Mouse (Mus musculus): Measurements from ENCODE around the gene Vmn2r38. TPM values are rescaled to one million over a fixed set of nuclear protein-coding genes. Genes with fewer than 3 reads are reported as not detected.
"Not testable (repeated sequence)": the region's sequence is repeated elsewhere in the genome, so short reads cannot be mapped to it uniquely, and the experiment has no call there.

Vmn2r38 gene
- polyA plus RNA-seq (2015; fragmentation: Nextera tagmentation; extraction: Ambion mirVana) = not detected in 2 replicates

- not testable (repeated sequence) for H3K9ac ChIP-seq; H3K27ac ChIP-seq (replicated peaks); H3K36me3 ChIP-seq (replicated peaks); H3K4me1 ChIP-seq (replicated peaks); H3K4me2 ChIP-seq; H3K27me3 ChIP-seq; H3K9me3 ChIP-seq (replicated peaks); ATAC-seq (ENCODE audit: insufficient read depth); H3K4me3 ChIP-seq (replicated peaks)
These were observed at the start of gene Vmn2r38 for GRCm38 (mm10) chr7:9097781-9098180. Gene Vmn2r38 (minus strand): TSS chr7:9097881.

GRCm38 (mm10) chr7:9065353-9065752 lies 32.3 kb downstream of the Vmn2r38 start:
- H3K9ac ChIP-seq; H3K27me3 ChIP-seq; H3K4me1 ChIP-seq (replicated peaks); H3K9me3 ChIP-seq (replicated peaks); H3K4me3 ChIP-seq (replicated peaks); H3K4me2 ChIP-seq; H3K36me3 ChIP-seq (replicated peaks); ATAC-seq (ENCODE audit: insufficient read depth); H3K27ac ChIP-seq (replicated peaks): not testable (repeated sequence)
- WGBS (ENCODE audit: insufficient replicate concordance) = 60% methylated on average over 4 of the region's 4 CpGs

- not testable (repeated sequence) for H3K9me3 ChIP-seq (replicated peaks); ATAC-seq (ENCODE audit: insufficient read depth); H3K4me2 ChIP-seq; H3K36me3 ChIP-seq (replicated peaks); H3K9ac ChIP-seq; H3K4me1 ChIP-seq (replicated peaks); H3K27me3 ChIP-seq; H3K4me3 ChIP-seq (replicated peaks); H3K27ac ChIP-seq (replicated peaks)
These were observed 67.0 kb downstream of the Vmn2r38 start, which contains the start of gene Vmn2r39 for GRCm38 (mm10) chr7:9030698-9031097. Gene Vmn2r39 (minus strand): TSS chr7:9030798.

Other genes starting within 250 kb of the Vmn2r38 start
- not detected in 2 replicates for gene Vmn2r40, start 166.4 kb downstream of the Vmn2r38 start, polyA plus RNA-seq (2015; fragmentation: Nextera tagmentation; extraction: Ambion mirVana)
- not detected in 2 replicates for gene Vmn2r39, start 67.1 kb downstream of the Vmn2r38 start, polyA plus RNA-seq (2015; fragmentation: Nextera tagmentation; extraction: Ambion mirVana)
- not detected in 2 replicates for gene Vmn2r37, start 125.8 kb upstream of the Vmn2r38 start, polyA plus RNA-seq (2015; fragmentation: Nextera tagmentation; extraction: Ambion mirVana)